ENCODE assay signal across 11 mouse cellular contexts in genomic region chr4:139570756-139571155, GRCm38 (mm10). TPM values are rescaled to one million over a fixed set of nuclear protein-coding genes. Genes with fewer than 3 reads are reported as not detected.
DNase-seq lines count a peak whose midpoint lies in the region; ATAC-seq and TF ChIP-seq lines count a peak whose summit lies in the region.
"Had no signal": no experiment of that assay in that cellular context is flagged by ENCODE, and none has a peak within 500 bp of the region (broad histone marks: within the 10 kb centered on the region; RNA-seq: fewer than 3 reads in every experiment).

No protein-coding gene starts in this region.

- no peak for TF ChIP-seq POLR2A in heart, adult 2 months (IDR thresholded peaks at IDR 0.05; ENCODE audit: insufficient read depth, low read depth, low read length)

- no peaks in the 10 kb centered on the region; the same call in 1 of the 2 replicates for H3K9me3 ChIP-seq in heart, embryonic 10.5 days
- no peaks in the 10 kb centered on the region for H3K9me3 ChIP-seq in liver, postnatal 0 days (ENCODE audit: low read length)
- no peaks in the 10 kb centered on the region for H3K9me3 ChIP-seq in stomach, postnatal 0 days (ENCODE audit: control insufficient read depth, low read length)
- H3K9me3 ChIP-seq: forebrain, embryonic 13.5 days had no signal

- H3K79me2 ChIP-seq in heart, adult 2 months (replicated peaks; ENCODE audit: control insufficient read depth, insufficient read depth, low read length) = peaks cover 5% of the 10 kb centered on the region

- intact Hi-C loops in heart, adult 2 months (cut with DNase I) = no loop called here

- WGBS in heart, adult 2 months = 70% methylated on average over 10 of the region's 10 CpGs
- WGBS in heart, embryonic 10.5 days = 74% methylated on average over 10 of the region's 10 CpGs
- WGBS in liver, postnatal 0 days (ENCODE audit: insufficient replicate concordance) = 58% methylated on average over 10 of the region's 10 CpGs
- WGBS in stomach, postnatal 0 days = 70% methylated on average over 10 of the region's 10 CpGs

- TF ChIP-seq EP300 in heart, adult 2 months (IDR thresholded peaks at IDR 0.05; ENCODE audit: insufficient read depth, low read depth, low read length) = no peak
- TF ChIP-seq EP300 in liver, postnatal 0 days (IDR thresholded peaks at IDR 0.05; ENCODE audit: low read depth) = no peak
- no peak for TF ChIP-seq EP300 in stomach, postnatal 0 days (optimal IDR thresholded peaks at IDR 0.05)

- H3K27ac ChIP-seq in heart, adult 2 months = no peak overlapping the region
- H3K27ac ChIP-seq in heart, embryonic 10.5 days = no peak overlapping the region
- no peak overlapping the region for H3K27ac ChIP-seq in liver, postnatal 0 days (ENCODE audit: low read depth)
- H3K27ac ChIP-seq in stomach, postnatal 0 days (replicated peaks) = no peak overlapping the region
- H3K27ac ChIP-seq: forebrain, embryonic 13.5 days had no signal

- ATAC-seq in liver, postnatal 0 days = no peak
- no peak for ATAC-seq in stomach, postnatal 0 days (ENCODE audit: low FRiP score, low TSS enrichment)
- ATAC-seq: forebrain, embryonic 13.5 days had no signal

- H3K9ac ChIP-seq in heart, adult 2 months (ENCODE audit: low read depth, low read length) = no peak overlapping the region
- H3K9ac ChIP-seq in liver, postnatal 0 days (replicated peaks) = no peak overlapping the region
- H3K9ac ChIP-seq in stomach, postnatal 0 days (ENCODE audit: low read length) = no peak overlapping the region
- H3K9ac ChIP-seq: forebrain, embryonic 13.5 days had no signal

- peak; percentile 56 for TF ChIP-seq CTCF in heart, adult 2 months (IDR thresholded peaks at IDR 0.05)
- TF ChIP-seq CTCF in liver, postnatal 0 days (IDR thresholded peaks at IDR 0.05; ENCODE audit: low read depth) = peak; percentile 46; the same call in 1 of the 2 replicates
- TF ChIP-seq CTCF in stomach, postnatal 0 days (IDR thresholded peaks at IDR 0.05; ENCODE audit: low read depth) = peak; percentile 67

- no peak overlapping the region for H3K4me2 ChIP-seq in liver, postnatal 0 days (ENCODE audit: low read depth, low read length)
- no peak overlapping the region for H3K4me2 ChIP-seq in stomach, postnatal 0 days (replicated peaks; ENCODE audit: low read depth)
- H3K4me2 ChIP-seq: forebrain, embryonic 13.5 days had no signal

- H3K36me3 ChIP-seq in heart, adult 2 months (ENCODE audit: control insufficient read depth, insufficient read depth, low read length) = no peaks in the 10 kb centered on the region
- H3K36me3 ChIP-seq in heart, embryonic 10.5 days = no peaks in the 10 kb centered on the region
- H3K36me3 ChIP-seq in liver, postnatal 0 days (replicated peaks; ENCODE audit: insufficient read depth, low read length) = no peaks in the 10 kb centered on the region
- H3K36me3 ChIP-seq in stomach, postnatal 0 days (ENCODE audit: control insufficient read depth, insufficient read depth, low read length) = no peaks in the 10 kb centered on the region

- DNase-seq in heart, adult 2 months = peak; percentile 18 to 24
- no peak for DNase-seq in heart, embryonic 10.5 days (ENCODE audit: low spot score)
- no peak for DNase-seq in liver, postnatal 0 days
- DNase-seq in liver = no peak
- DNase-seq in cerebellum, postnatal 25 days = peak; percentile 11 to 27
- no peak for DNase-seq in stomach, postnatal 0 days (ENCODE audit: low spot score)
- DNase-seq in left cerebral cortex, adult 8-10 months (ENCODE audit: low spot score in 2 of 2) = no peak

- H3K4me3 ChIP-seq in heart, adult 2 months = no peak overlapping the region
- no peak overlapping the region for H3K4me3 ChIP-seq in heart, embryonic 10.5 days
- H3K4me3 ChIP-seq in liver, postnatal 0 days (ENCODE audit: low read depth, low read length) = no peak overlapping the region
- no peak overlapping the region for H3K4me3 ChIP-seq in stomach, postnatal 0 days (ENCODE audit: low read depth, low read length)
- H3K4me3 ChIP-seq: forebrain, embryonic 13.5 days; myocyte had no signal

- peaks cover 5% of the 10 kb centered on the region for H3K4me1 ChIP-seq in heart, adult 2 months (ENCODE audit: control insufficient read depth, insufficient read depth, low read length)
- H3K4me1 ChIP-seq in heart, embryonic 10.5 days = peaks cover 20% of the 10 kb centered on the region
- H3K4me1 ChIP-seq in liver, postnatal 0 days (ENCODE audit: insufficient read depth) = peaks cover 5% of the 10 kb centered on the region; the same call in 1 of the 2 replicates
- H3K4me1 ChIP-seq in stomach, postnatal 0 days (replicated peaks; ENCODE audit: control insufficient read depth, insufficient read depth) = no peaks in the 10 kb centered on the region; the same call in 1 of the 2 replicates

- H3K27me3 ChIP-seq in heart, adult 2 months (ENCODE audit: control insufficient read depth, insufficient read depth, low read length) = no peaks in the 10 kb centered on the region
- peaks cover 33% of the 10 kb centered on the region for H3K27me3 ChIP-seq in heart, embryonic 10.5 days (ENCODE audit: insufficient read depth, poor library complexity, severe bottlenecking)
- peaks cover 11% of the 10 kb centered on the region for H3K27me3 ChIP-seq in liver, postnatal 0 days (ENCODE audit: insufficient read depth, low read length)
- H3K27me3 ChIP-seq in stomach, postnatal 0 days (ENCODE audit: control insufficient read depth, insufficient read depth, low read length) = no peaks in the 10 kb centered on the region

RNA-seq across cellular contexts. Expression of gene Gm21969, which starts 32.2 kb away (rescaled TPM):
- not detected for total RNA-seq in heart, adult 2 months (2021)
- 0.06 TPM in 1 of 2 replicates, not detected in the other for polyA plus RNA-seq in heart, adult 2 months (2012; rRNA removed)
- polyA plus RNA-seq in heart, embryonic 10.5 days (2016; fragmentation: Nextera tagmentation; extraction: Ambion mirVana) = not detected in 2 replicates
- polyA plus RNA-seq in liver, postnatal 0 days (2015; fragmentation: Nextera tagmentation; extraction: Ambion mirVana) = 0.04 TPM in 1 of 2 replicates, not detected in the other
- polyA plus RNA-seq in stomach, postnatal 0 days (2015; fragmentation: Nextera tagmentation; extraction: Ambion mirVana) = not detected in 2 replicates
- total RNA-seq in left cerebral cortex, adult 8-10 months (2022) = not detected
- total RNA-seq: adrenal gland, postnatal 4 days had no signal
- polyA plus RNA-seq: forebrain, embryonic 13.5 days; stomach, embryonic 16.5 days had no signal

RNA-seq across cellular contexts. Expression of gene Iffo2, which starts 40.4 kb away (rescaled TPM):
- 1 to 10 TPM; 4.9 to 5.0 TPM for total RNA-seq in heart, adult 2 months (2021)
- polyA plus RNA-seq in heart, adult 2 months (2012; rRNA removed) = 3.1 and 4.5 TPM in 2 replicates
- 3.4 and 4.8 TPM in 2 replicates for polyA plus RNA-seq in heart, embryonic 10.5 days (2016; fragmentation: Nextera tagmentation; extraction: Ambion mirVana)
- polyA plus RNA-seq in liver, postnatal 0 days (2015; fragmentation: Nextera tagmentation; extraction: Ambion mirVana) = 1.2 and 2.0 TPM in 2 replicates
- 3.8 and 4.0 TPM in 2 replicates for polyA plus RNA-seq in stomach, postnatal 0 days (2015; fragmentation: Nextera tagmentation; extraction: Ambion mirVana)
- total RNA-seq in left cerebral cortex, adult 8-10 months (2022) = 10 to 100 TPM; 18.1 to 19.8 (median 18.5) TPM

RNA-seq across cellular contexts. Expression of gene Aldh4a1, which starts 51.9 kb away (rescaled TPM):
- total RNA-seq in heart, adult 2 months (2021) = 10 to 100 TPM; 79.7 to 96.7 TPM
- 120 and 149 TPM in 2 replicates for polyA plus RNA-seq in heart, adult 2 months (2012; rRNA removed)
- 28.0 and 28.3 TPM in 2 replicates for polyA plus RNA-seq in heart, embryonic 10.5 days (2016; fragmentation: Nextera tagmentation; extraction: Ambion mirVana)
- polyA plus RNA-seq in liver, postnatal 0 days (2015; fragmentation: Nextera tagmentation; extraction: Ambion mirVana) = 81.2 and 86.3 TPM in 2 replicates
- 12.9 and 14.7 TPM in 2 replicates for polyA plus RNA-seq in stomach, postnatal 0 days (2015; fragmentation: Nextera tagmentation; extraction: Ambion mirVana)
- total RNA-seq in left cerebral cortex, adult 8-10 months (2022) = 10 to 100 TPM; 17.4 to 19.5 (median 19.0) TPM

Comparison
In these comparisons a context has a peak if more than half of its experiments do, and no peak if none do; other contexts are left out.
1. DNase-seq: peak in heart, adult 2 months (2 of 2) and cerebellum, postnatal 25 days (2 of 2); none in heart, embryonic 10.5 days (single experiment), liver, postnatal 0 days (single experiment), liver (single experiment), stomach, postnatal 0 days (single experiment) and left cerebral cortex, adult 8-10 months (0 of 2).
2. Peak in every context shown above with its lines, with median percentiles within 50 percentile points of each other: CTCF ChIP-seq.